Mouse (Mus musculus) embryonic facial prominence, embryonic 10.5 days (tissue): ENCODE results near the gene Myf5. TPM values are rescaled to one million over a fixed set of nuclear protein-coding genes. Genes with fewer than 3 reads are reported as not detected.

Experiments used
- DNase-seq: peaks from one replicate; pipeline ENCODE4 v3.0.0-alpha.2; 2017; ENCODE audit warnings: low spot score
- H3K27ac ChIP-seq: fragments of 300-500 bp; sonication (generic); replicated peaks from 2 replicates; pipeline ENCODE4 v1.5.1; 2016; ENCODE audit warnings: mild to moderate bottlenecking
- H3K27me3 ChIP-seq: fragments of 300-500 bp; sonication (generic); replicated peaks from 2 replicates; pipeline ENCODE4 v1.6.1; 2016; ENCODE audit warnings: low read depth, mild to moderate bottlenecking; ENCODE audit not compliant: poor library complexity, severe bottlenecking
- H3K36me3 ChIP-seq: fragments of 300-500 bp; sonication (generic); replicated peaks from 2 replicates; pipeline ENCODE4 v1.6.1; 2016; ENCODE audit warnings: mild to moderate bottlenecking, moderate library complexity
- H3K4me1 ChIP-seq: fragments of 300-500 bp; sonication (generic); 2 replicates; pipeline ENCODE4 v1.6.1; 2016
- H3K4me3 ChIP-seq: fragments of 300-500 bp; sonication (generic); 2 replicates; pipeline ENCODE4 v1.5.1; 2016; ENCODE audit warnings: mild to moderate bottlenecking, moderate library complexity
- H3K9me3 ChIP-seq: fragments of 300-500 bp; sonication (generic); 2 replicates; pipeline ENCODE4 v1.6.1; 2016; ENCODE audit warnings: mild to moderate bottlenecking
- WGBS: fragments of 180-500 bp; shearing (Covaris S2); methylation state at CpG from one replicate; pipeline ENCODE4 v1.1.7; 2016; 5-methylcytosine and 5-hydroxymethylcytosine counted together
- polyA plus RNA-seq: library from polyadenylated mRNA; unstranded; fragments of >200 nt; fragmentation: Nextera tagmentation; extraction: Ambion mirVana; gene quantifications from 2 replicates; pipeline ENCODE4 v1.2.1, GENCODE M21; 2016

Myf5 gene
- polyA plus RNA-seq, 1 experiment from 2014 or later = 4.8 TPM

GRCm38 (mm10) chr10:107492867-107493579, 7.1 kb upstream of the Myf5 start:
- 0 out of 2 replicates have a peak overlapping the region, but pooled peaks have one; percentile 48 for H3K27ac ChIP-seq
- H3K4me1 ChIP-seq = peaks cover 34% of the 10 kb centered on the region
- DNase-seq = peak; percentile 27
- H3K4me3 ChIP-seq = peak overlapping the region; percentile 41
- H3K27me3 ChIP-seq = peaks cover 18% of the 10 kb centered on the region
- WGBS = 43% methylated on average over 18 of the region's 18 CpGs
- no peaks in the 10 kb centered on the region for H3K36me3 ChIP-seq
- no peaks in the 10 kb centered on the region for H3K9me3 ChIP-seq

- Histone ChIP-seq H3K27me3 (peaks cover 24% of the 10 kb centered on the region), H3K27ac (no peak overlapping the region), H3K36me3 (no peaks in the 10 kb centered on the region), H3K4me3 (no peak overlapping the region), H3K4me1 (peaks cover 58% of the 10 kb centered on the region), H3K9me3 (no peaks in the 10 kb centered on the region)
- WGBS = 26% methylated on average over 12 of the region's 12 CpGs
- DNase-seq = peak; percentile 50
Measured at GRCm38 (mm10) chr10:107488654-107489315, 2.9 kb upstream of the Myf5 start.

GRCm38 (mm10) chr10:107486770-107487169, 836 bp upstream of the Myf5 start:
- Histone ChIP-seq H3K27me3 (peaks cover 22% of the 10 kb centered on the region), H3K9me3 (no peaks in the 10 kb centered on the region), H3K27ac (no peak overlapping the region; the same call in 1 of the 2 replicates), H3K4me1 (peaks cover 48% of the 10 kb centered on the region), H3K4me3 (no peak overlapping the region), H3K36me3 (no peaks in the 10 kb centered on the region)
- WGBS = 56% methylated on average over 12 of the region's 12 CpGs
- DNase-seq = peak; percentile 31

GRCm38 (mm10) chr10:107484050-107484449, 1.9 kb downstream of the Myf5 start:
- Histone ChIP-seq H3K4me1 (peaks cover 42% of the 10 kb centered on the region), H3K9me3 (no peaks in the 10 kb centered on the region), H3K36me3 (no peaks in the 10 kb centered on the region), H3K4me3 (peak overlapping the region; percentile 43), H3K27me3 (peaks cover 18% of the 10 kb centered on the region), H3K27ac (no peak overlapping the region)
- DNase-seq = peak; percentile 50
- WGBS = 31% methylated on average over 10 of the region's 10 CpGs

- no peak for DNase-seq
- Histone ChIP-seq H3K9me3 (no peaks in the 10 kb centered on the region), H3K36me3 (no peaks in the 10 kb centered on the region), H3K4me3 (no peak overlapping the region), H3K4me1 (0 out of 2 replicates have a peak, but pooled peaks cover 4% of the 10 kb centered on the region), H3K27me3 (no peaks in the 10 kb centered on the region), H3K27ac (no peak overlapping the region)
- WGBS = 62% methylated on average over 2 of the region's 2 CpGs
Measured at GRCm38 (mm10) chr10:107473497-107473896, 12.4 kb downstream of the Myf5 start.

GRCm38 (mm10) chr10:107471712-107472111, 14.2 kb downstream of the Myf5 start:
- no peak for DNase-seq
- H3K4me1 ChIP-seq = 0 out of 2 replicates have a peak, but pooled peaks cover 4% of the 10 kb centered on the region
- no peaks in the 10 kb centered on the region for H3K36me3 ChIP-seq
- no peaks in the 10 kb centered on the region for H3K9me3 ChIP-seq
- no peaks in the 10 kb centered on the region for H3K27me3 ChIP-seq
- no peak overlapping the region for H3K27ac ChIP-seq
- H3K4me3 ChIP-seq = no peak overlapping the region
- WGBS = 89% methylated on average over 5 of the region's 5 CpGs

GRCm38 (mm10) chr10:107467819-107468218, 18.1 kb downstream of the Myf5 start:
- Histone ChIP-seq H3K4me3 (no peak overlapping the region), H3K27ac (no peak overlapping the region), H3K9me3 (no peaks in the 10 kb centered on the region), H3K36me3 (no peaks in the 10 kb centered on the region), H3K4me1 (0 out of 2 replicates have a peak, but pooled peaks cover 4% of the 10 kb centered on the region), H3K27me3 (no peaks in the 10 kb centered on the region)
- 92% methylated on average over 7 of the region's 7 CpGs for WGBS
- DNase-seq = no peak

- H3K27ac ChIP-seq = no peak overlapping the region
- no peaks in the 10 kb centered on the region for H3K4me1 ChIP-seq
- 86% methylated on average over 5 of the region's 5 CpGs for WGBS
- no peak for DNase-seq
- H3K36me3 ChIP-seq = no peaks in the 10 kb centered on the region
- H3K9me3 ChIP-seq = no peaks in the 10 kb centered on the region
- no peak overlapping the region for H3K4me3 ChIP-seq
- no peaks in the 10 kb centered on the region for H3K27me3 ChIP-seq
Measured at GRCm38 (mm10) chr10:107449496-107450330, 36.2 kb downstream of the Myf5 start.

- Histone ChIP-seq H3K36me3 (no peaks in the 10 kb centered on the region), H3K9me3 (no peaks in the 10 kb centered on the region), H3K27ac (no peak overlapping the region), H3K4me1 (no peaks in the 10 kb centered on the region), H3K27me3 (no peaks in the 10 kb centered on the region), H3K4me3 (no peak overlapping the region)
- WGBS = 11% methylated on average over 4 of the region's 4 CpGs
- DNase-seq = no peak
Measured at GRCm38 (mm10) chr10:107442781-107443180, 43.2 kb downstream of the Myf5 start.

GRCm38 (mm10) chr10:107436967-107437366, 49.0 kb downstream of the Myf5 start:
- Histone ChIP-seq H3K27me3 (no peaks in the 10 kb centered on the region), H3K4me1 (no peaks in the 10 kb centered on the region), H3K36me3 (no peaks in the 10 kb centered on the region), H3K9me3 (no peaks in the 10 kb centered on the region), H3K27ac (no peak overlapping the region), H3K4me3 (no peak overlapping the region)
- no peak for DNase-seq
- 53% methylated on average over 5 of the region's 5 CpGs for WGBS
